Mouse (Mus musculus) liver, postnatal 0 days (tissue): ENCODE data around the gene Wipf1.

Experiments
- CTCF ChIP-seq: sonication (generic); IDR thresholded peaks from 2 replicates; pipeline ENCODE4 v1.5.1; 2016; ENCODE audit warnings: antibody characterized with exemption, low read depth
- EP300 ChIP-seq: IDR thresholded peaks from 2 replicates; pipeline ENCODE4 v1.6.1; 2016; ENCODE audit warnings: antibody characterized with exemption, low read depth, mild to moderate bottlenecking

GRCm38 (mm10) chr2:73410076-73410475 is 119.5 kb downstream of the Wipf1 start:
- no peak for TF ChIP-seq CTCF
- TF ChIP-seq EP300 = no peak
